Mouse (Mus musculus) kidney, adult 2 months (tissue): ENCODE results near the gene Gm20741.

ENCODE experiments used
- CTCF ChIP-seq: fragments of 200-500 bp; conservative IDR thresholded peaks from 2 replicates; pipeline ENCODE4 v1.5.1; 2011; ENCODE audit warnings: low read depth, mild to moderate bottlenecking, control low read depth, low read length, moderate library complexity, mixed read lengths; ENCODE audit not compliant: insufficient read depth, insufficient read length
- POLR2A ChIP-seq: fragments of 200-500 bp; IDR thresholded peaks from one replicate; pipeline ENCODE4 v1.6.1; 2011; ENCODE audit warnings: low read depth, low read length, control low read depth

GRCm38 (mm10) chr16:88786786-88787185, 25.2 kb downstream of the Gm20741 start:
- TF ChIP-seq POLR2A (no peak), CTCF (no peak)
